Mouse (Mus musculus) cerebellum, adult 9-11 months (tissue): ENCODE data around the gene Taar2.

Experiments
- DNase-seq: peaks from one replicate; pipeline ENCODE4 v3.0.0; 2022

Taar2 gene

DNA sequence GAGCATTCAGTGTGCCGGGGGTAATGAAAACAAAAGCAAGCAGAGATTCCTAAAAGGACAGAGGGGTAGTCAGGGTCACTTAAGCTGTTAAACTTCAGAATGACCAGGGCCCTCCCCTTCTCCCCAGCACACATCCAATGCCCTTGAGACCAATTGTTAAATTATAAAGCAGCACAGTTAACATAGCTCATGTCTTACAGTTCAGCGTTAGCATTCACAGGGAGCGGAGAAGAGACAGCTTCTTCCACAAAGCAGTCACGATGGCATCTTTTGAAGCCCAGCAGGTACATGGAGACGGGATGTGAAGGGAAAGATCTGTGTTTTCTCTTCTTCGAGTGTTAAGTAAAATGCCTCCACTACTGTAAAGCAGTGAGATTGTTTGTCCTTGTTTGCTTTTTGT lies at the start of gene Taar2:
Gene Taar2 (plus strand): TSS at position 261 of the 400 bp plus-strand sequence.
- no peak for DNase-seq

DNA sequence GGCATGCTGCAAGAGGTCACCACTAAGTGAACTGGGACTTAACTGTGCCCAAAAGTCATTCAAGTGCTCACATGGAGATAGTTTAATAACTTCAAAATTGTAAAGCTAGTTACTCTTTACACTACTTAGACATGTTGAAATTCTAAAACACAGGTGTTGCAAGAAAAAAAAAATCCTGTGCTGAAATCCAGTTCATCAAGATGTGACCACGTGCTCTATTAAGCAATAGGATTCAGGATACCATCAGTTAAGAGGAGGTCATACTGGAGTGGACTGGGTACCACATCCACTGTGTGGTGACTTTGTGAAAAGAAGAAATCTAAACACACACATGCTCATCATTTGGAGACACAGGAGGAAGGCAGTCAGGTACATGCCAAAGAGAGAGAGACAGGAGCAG lies 45.4 kb upstream of the Taar2 start:
- DNase-seq, result no peak

DNA sequence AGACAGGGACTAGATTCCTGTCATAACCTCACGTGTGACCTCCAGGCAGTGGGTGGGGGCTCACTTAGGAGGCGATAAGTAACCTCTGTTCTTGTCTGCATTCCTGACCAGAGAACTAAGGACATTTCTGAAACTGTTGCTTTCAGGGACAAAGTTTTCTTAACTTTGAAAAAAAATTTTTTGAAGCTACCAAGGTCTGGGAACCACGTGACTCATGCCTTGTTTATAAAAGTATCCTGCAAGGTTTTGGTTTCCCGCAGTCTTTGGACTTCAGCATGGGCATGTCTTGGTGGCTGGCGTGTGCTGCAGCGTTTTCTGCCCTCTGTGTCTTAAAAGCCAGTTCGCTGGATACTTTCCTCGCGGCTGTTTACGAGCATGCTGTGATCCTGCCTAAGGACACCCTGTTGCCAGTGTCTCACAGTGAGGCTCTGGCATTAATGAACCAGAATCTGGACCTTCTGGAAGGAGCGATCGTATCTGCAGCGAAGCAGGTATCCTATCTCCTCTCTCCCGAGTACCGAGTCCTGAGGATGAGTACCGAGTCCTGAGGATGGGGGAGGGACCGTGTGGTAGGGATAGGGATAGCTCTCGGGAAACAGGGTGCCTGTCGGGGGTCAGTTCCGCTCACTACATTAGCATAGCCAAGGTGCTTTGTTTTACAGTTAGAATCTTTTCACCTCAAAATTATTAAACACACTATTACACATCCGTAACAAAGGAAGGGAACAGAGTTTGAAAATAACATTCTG lies 43.6 kb upstream of the Taar2 start, which contains the start of gene Vnn1:
Gene Vnn1 (plus strand): TSS at position 88 of the 749 bp plus-strand sequence.
- no peak for DNase-seq

DNA sequence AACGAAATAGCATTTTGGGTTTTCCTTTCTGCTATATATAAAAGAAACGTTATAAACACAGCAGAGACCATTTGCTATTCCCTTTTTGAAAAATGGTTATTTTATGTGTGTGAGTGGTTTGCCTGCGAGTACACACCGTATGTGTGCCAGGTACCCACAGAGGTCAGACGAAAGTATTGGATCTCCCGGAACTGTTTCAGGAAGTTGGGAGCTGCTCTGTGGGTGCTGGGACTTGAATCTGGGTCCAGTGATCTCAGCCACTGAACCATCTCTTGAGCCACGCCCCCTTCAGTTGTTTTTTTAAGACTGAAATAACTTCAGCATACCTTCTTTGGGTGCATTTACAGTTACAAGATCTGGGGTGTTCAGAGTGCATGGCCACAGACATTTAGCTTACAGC lies 43.0 kb upstream of the Taar2 start:
- DNase-seq, result no peak

- no peak for DNase-seq
These were observed 37.3 kb upstream of the Taar2 start for GRCm38 (mm10) chr10:23901119-23901518.

GRCm38 (mm10) chr10:23905661-23906060 lies 32.7 kb upstream of the Taar2 start:
- no peak for DNase-seq

- DNase-seq, result no peak
These were observed 18.3 kb upstream of the Taar2 start, which contains the start of gene Taar1 for GRCm38 (mm10) chr10:23920056-23920455. Gene Taar1 (plus strand): TSS chr10:23920356.

GRCm38 (mm10) chr10:23922468-23922867 lies 15.9 kb upstream of the Taar2 start:
- DNase-seq, result no peak

DNA sequence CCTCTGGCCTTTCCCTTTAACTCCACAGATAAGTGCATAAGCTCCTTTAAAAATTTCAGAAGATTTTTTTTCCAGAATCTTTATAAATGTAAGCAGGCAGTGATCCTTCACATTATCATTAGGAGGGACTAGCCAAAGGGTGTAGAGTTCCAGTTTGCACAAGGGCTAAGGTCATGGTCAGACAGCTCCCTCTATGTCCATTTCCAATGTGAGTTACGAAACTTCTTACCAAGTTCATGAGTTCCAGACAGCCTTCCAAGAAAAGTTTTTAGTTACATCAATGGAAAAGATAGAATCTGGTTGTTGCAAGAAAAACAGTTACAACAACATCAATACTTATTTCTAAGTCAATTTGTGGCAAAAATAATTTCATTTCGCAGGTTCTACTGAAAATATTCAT lies 14.4 kb upstream of the Taar2 start:
- DNase-seq, result no peak

DNA sequence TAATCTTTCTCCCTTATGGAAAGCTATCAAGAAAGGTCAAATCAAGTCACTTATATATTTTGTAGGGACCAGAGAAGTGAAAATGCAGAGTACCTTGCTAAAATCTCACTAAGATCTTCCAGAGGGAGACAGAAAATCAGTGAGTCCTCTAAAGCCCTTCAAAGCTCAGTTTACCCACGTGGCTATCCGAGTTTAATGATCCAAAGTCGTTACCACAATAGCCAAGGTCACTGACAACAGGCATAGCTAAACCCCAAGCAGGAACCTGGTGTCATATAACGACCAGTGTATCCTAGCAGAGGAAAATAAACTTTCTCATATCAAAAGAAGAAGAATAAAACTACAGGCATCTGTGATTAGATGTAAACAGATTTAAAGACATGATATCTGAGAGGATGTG lies 759 bp upstream of the Taar2 start:
- no peak for DNase-seq

DNA sequence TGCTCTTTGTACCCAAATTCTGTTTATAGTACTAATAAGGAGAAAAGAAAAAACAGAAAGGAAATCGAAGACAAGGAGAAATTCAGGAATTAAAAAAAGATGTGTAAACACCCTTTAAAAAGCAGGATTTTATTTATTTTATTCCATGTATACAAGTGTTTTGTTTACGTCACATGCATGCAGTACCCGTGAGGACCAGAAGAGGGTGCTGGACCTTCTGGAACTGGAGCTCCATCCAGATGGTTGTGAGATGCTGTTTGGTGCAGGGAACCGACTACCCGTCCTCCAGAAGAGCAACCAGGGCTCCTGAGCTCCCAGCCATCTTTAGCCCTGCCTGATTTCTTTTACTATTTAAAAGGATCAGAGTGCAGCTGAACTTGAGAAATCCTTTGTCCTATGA lies 4.1 kb downstream of the Taar2 start:
- no peak for DNase-seq

GRCm38 (mm10) chr10:23948026-23948425 lies 9.7 kb downstream of the Taar2 start:
- no peak for DNase-seq

GRCm38 (mm10) chr10:23949508-23950005 lies 11.2 kb downstream of the Taar2 start, which contains the start of gene Taar3:
Gene Taar3 (plus strand): TSS chr10:23949558.
- no peak for DNase-seq

DNA sequence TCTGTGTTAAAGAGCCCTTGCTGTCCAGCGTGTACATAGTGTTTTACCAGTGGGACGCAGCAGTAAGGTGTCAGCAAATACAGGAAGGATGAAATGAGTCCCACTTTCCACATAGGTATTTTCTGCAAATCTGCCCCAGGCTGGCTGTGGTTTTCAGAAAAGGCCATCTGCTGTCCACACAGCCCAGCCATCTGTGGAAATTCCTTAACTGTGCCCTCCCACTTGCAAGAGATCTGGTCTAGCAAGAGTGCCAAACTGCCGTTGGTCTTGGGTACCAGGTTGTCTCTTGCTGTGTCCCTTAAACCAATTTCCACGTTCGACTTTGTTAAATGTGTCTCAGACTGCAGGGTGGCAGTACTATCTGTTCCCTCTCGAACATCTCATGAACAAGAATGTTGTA lies 13.3 kb downstream of the Taar2 start:
- DNase-seq, result peak; percentile 75

DNA sequence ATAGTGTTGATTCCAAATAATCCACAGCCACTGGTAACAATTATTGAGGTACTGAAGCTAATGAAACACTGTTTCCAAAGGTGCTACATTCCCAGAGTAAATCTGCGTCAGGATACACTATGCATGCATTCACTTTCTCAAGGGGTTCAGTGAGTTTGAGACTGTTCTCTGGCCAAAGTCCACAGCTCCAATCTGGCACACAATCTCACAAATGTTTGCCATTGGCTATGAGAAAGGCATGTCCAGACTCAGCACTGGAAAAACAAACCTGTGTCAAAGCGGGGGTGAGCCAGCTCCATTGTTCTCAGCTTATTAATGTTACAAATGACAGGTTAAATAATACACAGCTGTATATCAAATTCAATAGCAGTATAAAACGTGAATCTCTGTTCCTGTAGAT lies 20.7 kb downstream of the Taar2 start:
- DNase-seq, result no peak

DNA sequence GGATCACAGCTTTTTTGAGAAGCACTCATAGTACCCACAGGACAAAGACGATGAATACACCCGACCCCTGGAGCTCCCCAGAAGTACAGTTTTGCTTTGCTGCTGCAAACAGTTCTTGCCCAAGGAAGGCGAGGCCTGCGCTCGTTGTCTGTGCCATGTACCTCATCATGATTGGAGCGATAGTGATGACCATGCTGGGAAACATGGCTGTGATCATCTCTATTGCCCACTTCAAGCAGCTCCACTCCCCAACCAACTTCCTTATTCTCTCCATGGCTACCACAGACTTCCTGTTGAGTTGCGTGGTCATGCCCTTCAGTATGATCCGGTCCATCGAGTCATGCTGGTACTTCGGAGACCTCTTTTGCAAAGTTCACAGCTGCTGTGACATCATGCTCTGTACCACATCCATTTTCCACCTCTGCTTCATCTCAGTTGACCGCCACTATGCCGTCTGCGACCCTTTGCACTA lies 22.1 kb downstream of the Taar2 start, which contains the start of gene Taar4:
Gene Taar4 (plus strand): TSS at position 51 of the 472 bp plus-strand sequence.
- DNase-seq, result no peak

DNA sequence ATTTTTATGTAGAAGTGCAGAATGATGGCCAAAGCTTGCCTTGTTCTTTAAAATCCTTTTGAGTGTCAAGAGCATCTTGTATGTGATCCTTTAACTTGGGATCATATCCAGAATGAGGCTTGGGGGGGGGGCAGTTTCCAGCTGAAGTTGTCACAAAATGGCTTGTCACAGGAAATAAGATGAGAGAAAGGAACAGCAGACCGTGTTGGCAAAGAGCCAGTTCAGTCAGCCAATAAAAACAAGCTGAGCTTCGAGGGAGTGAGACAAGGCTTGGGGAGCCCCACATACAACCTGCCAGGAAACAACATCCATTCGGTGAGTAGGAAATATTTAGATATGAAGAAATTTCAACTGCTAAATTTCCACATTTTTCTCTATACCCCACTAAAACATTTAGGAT lies 25.1 kb downstream of the Taar2 start:
- no peak for DNase-seq

GRCm38 (mm10) chr10:23964921-23965610 lies 26.7 kb downstream of the Taar2 start:
- DNase-seq, result no peak

DNA sequence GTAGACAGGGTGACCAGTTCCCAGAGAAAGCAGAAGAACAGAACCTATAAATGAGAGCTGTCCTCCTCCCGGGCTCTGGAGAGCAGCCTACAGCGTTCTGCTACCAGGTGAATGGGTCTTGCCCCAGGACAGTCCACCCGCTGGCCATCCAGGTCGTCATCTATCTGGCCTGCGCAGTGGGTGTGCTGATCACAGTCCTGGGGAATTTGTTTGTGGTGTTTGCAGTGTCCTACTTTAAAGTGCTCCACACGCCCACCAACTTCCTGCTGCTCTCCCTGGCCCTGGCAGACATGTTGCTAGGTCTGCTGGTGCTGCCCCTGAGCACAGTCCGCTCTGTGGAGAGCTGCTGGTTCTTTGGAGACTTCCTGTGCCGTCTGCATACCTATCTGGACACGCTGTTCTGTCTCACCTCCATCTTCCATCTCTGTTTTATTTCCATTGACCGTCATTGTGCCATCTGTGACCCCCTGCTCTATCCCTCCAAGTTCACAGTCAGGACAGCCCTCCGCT lies 32.3 kb downstream of the Taar2 start, which contains the start of gene Taar5:
Gene Taar5 (plus strand): TSS at position 51 of the 510 bp plus-strand sequence.
- no peak for DNase-seq

DNA sequence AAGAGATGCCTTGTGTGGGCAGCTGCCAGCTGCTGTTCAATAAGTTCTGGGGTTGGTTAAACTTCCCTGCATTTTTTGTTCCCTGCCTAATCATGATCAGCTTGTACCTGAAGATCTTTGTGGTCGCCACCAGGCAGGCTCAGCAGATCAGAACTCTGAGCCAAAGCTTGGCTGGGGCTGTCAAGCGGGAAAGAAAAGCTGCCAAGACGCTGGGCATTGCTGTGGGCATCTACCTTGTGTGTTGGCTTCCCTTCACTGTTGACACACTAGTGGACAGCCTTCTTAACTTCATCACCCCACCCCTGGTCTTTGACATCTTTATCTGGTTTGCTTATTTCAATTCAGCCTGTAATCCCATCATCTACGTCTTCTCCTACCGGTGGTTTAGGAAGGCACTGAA lies 32.9 kb downstream of the Taar2 start:
- DNase-seq, result no peak

DNA sequence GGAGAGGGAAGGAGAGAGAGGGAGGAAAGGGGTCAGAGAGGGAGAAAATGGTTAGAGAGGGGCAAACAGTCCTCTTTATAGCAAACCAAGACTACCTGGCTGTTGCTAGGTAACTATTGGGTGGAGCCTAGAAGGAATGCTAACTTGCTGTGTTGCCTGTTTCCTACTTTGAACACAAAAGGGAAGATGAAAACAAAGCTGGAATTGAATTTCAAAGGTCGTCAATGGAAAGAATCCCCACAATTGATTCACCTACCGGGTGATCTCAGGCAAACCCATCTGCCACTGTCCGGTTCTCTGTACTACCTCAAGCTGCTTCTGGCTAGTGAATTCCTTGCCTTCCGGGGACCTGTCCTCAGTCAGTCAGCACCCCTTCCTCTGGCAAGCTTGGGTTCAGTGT lies 39.6 kb downstream of the Taar2 start:
- DNase-seq, result no peak

GRCm38 (mm10) chr10:23978901-23979705 lies 40.7 kb downstream of the Taar2 start:
- DNase-seq, result peak; percentile 36

DNA sequence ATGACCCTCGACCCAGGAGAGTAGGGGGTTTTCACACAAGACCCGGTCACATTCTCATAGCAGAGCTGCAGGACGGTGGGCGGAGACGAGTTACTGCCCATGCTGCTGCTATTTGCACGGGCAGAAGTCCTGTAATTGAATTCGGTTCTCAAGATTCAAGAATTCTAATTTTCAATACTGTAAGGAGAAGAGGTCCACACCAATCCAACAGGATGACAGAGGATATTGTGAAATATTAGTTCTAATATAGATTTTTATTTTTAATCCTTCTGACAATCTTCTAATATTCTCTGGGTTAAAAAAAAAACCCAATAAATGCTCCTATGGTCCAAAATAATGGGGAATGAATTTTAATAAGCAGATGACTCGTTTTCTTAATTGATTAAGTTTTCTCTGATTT lies 47.2 kb downstream of the Taar2 start, which contains the start of gene Taar6:
Gene Taar6 (minus strand): TSS at position 101 of the 400 bp plus-strand sequence.
- DNase-seq, result no peak
